Mouse (Mus musculus) midbrain, postnatal 0 days (tissue): Measurements from ENCODE around the gene Podxl2. TPM values are rescaled to one million over a fixed set of nuclear protein-coding genes. Genes with fewer than 3 reads are reported as not detected.

Experiments
- ATAC-seq: fragments of 200-750 bp; cut with Nextera tagmentation; 2 replicates; pipeline ENCODE4 v1.8.0; 2017; ENCODE audit warnings: moderate number of reproducible peaks, mild to moderate bottlenecking, moderate TSS enrichment, moderate library complexity; ENCODE audit not compliant: low FRiP score
- DNase-seq: peaks from one replicate; pipeline ENCODE4 v3.0.0-alpha.2; 2015; ENCODE audit warnings: low spot score
- H3K27ac ChIP-seq: fragments of 300-500 bp; sonication (generic); 2 replicates; pipeline ENCODE4 v1.5.1; 2014; ENCODE audit warnings: low read depth, mild to moderate bottlenecking, low read length, mixed read lengths
- H3K27me3 ChIP-seq: fragments of 300-500 bp; sonication (generic); 2 replicates; pipeline ENCODE4 v1.6.1; 2014; ENCODE audit warnings: low read length, control low read depth, mixed read lengths; ENCODE audit not compliant: insufficient read depth
- H3K36me3 ChIP-seq: fragments of 300-500 bp; sonication (generic); 2 replicates; pipeline ENCODE4 v1.6.1; 2014; ENCODE audit warnings: low read length, control low read depth, mixed read lengths; ENCODE audit not compliant: insufficient read depth
- H3K4me1 ChIP-seq: fragments of 300-500 bp; sonication (generic); 2 replicates; pipeline ENCODE4 v1.6.1; 2014; ENCODE audit warnings: mild to moderate bottlenecking, control low read depth, antibody characterized with exemption, low read length, mixed read lengths; ENCODE audit not compliant: insufficient read depth
- H3K4me2 ChIP-seq: fragments of 300-500 bp; sonication (generic); 2 replicates; pipeline ENCODE4 v1.6.1; 2014; ENCODE audit warnings: low read depth, mild to moderate bottlenecking, low read length, mixed read lengths; ENCODE audit not compliant: poor library complexity, severe bottlenecking
- H3K4me3 ChIP-seq: fragments of 300-500 bp; sonication (generic); 2 replicates; pipeline ENCODE4 v1.5.1; 2014; ENCODE audit warnings: low read depth, mild to moderate bottlenecking, low read length, moderate library complexity
- H3K9ac ChIP-seq: fragments of 300-500 bp; sonication (generic); replicated peaks from 2 replicates; pipeline ENCODE4 v1.6.1; 2014; ENCODE audit warnings: mild to moderate bottlenecking, low read length, moderate library complexity, mixed read lengths; ENCODE audit not compliant: poor library complexity, severe bottlenecking
- H3K9me3 ChIP-seq: fragments of 300-500 bp; sonication (generic); 2 replicates; pipeline ENCODE4 v1.6.1; 2016; ENCODE audit warnings: low read length, control low read depth
- CTCF ChIP-seq: IDR thresholded peaks from 2 replicates; pipeline ENCODE4 v1.5.1; 2016; ENCODE audit warnings: antibody characterized with exemption, mild to moderate bottlenecking
- WGBS: fragments of 180-500 bp; shearing (Covaris S2); extraction: QIAGEN DNeasy Blood & Tissue Kit; methylation state at CpG from one replicate; pipeline ENCODE4 v1.1.7; 2014; 5-methylcytosine and 5-hydroxymethylcytosine counted together
- polyA plus RNA-seq: library from polyadenylated mRNA; unstranded; fragments of >200 nt; fragmentation: Nextera tagmentation; extraction: Ambion mirVana; gene quantifications from 2 replicates; pipeline ENCODE4 v1.2.1, GENCODE M21; 2015
- total RNA-seq: library from RNA; depleted of rRNA; stranded (reverse); fragments of >200 nt; gene quantifications from 2 replicates; pipeline ENCODE4 v1.2.3, GENCODE M21; 2014

The Podxl2 gene
- total and polyA plus RNA-seq, 2 experiments from 2014 or later, result 776 to 883 TPM

GRCm38 (mm10) chr6:88826965-88827364, 47.9 kb downstream of the Podxl2 start:
- Histone ChIP-seq H3K4me1 (no peaks in the 10 kb centered on the region), H3K36me3 (no peaks in the 10 kb centered on the region), H3K4me2 (no peak overlapping the region), H3K27ac (no peak overlapping the region), H3K9me3 (no peaks in the 10 kb centered on the region), H3K27me3 (no peaks in the 10 kb centered on the region), H3K9ac (no peak overlapping the region), H3K4me3 (no peak overlapping the region)
- TF ChIP-seq CTCF, result no peak
- no peak for ATAC-seq
- no peak for DNase-seq
- 77% methylated on average over 3 of the region's 3 CpGs for WGBS

- no peak overlapping the region for H3K27ac ChIP-seq
- no peak overlapping the region for H3K4me3 ChIP-seq
- DNase-seq, result peak; percentile 83
- 43% methylated on average over 6 of the region's 6 CpGs for WGBS
- no peaks in the 10 kb centered on the region for H3K36me3 ChIP-seq
- peak; percentile 68 for TF ChIP-seq CTCF
- no peak overlapping the region for H3K9ac ChIP-seq
- peak; percentile 38; the same call in 1 of the 2 replicates for ATAC-seq
- H3K9me3 ChIP-seq, result no peaks in the 10 kb centered on the region
- H3K27me3 ChIP-seq, result no peaks in the 10 kb centered on the region
- H3K4me1 ChIP-seq, result no peaks in the 10 kb centered on the region
- no peak overlapping the region for H3K4me2 ChIP-seq
These were observed 48.3 kb downstream of the Podxl2 start for GRCm38 (mm10) chr6:88826545-88826944.

- Histone ChIP-seq H3K4me3 (no peak overlapping the region), H3K9me3 (no peaks in the 10 kb centered on the region), H3K4me1 (no peaks in the 10 kb centered on the region), H3K9ac (no peak overlapping the region), H3K36me3 (no peaks in the 10 kb centered on the region), H3K4me2 (no peak overlapping the region), H3K27me3 (no peaks in the 10 kb centered on the region), H3K27ac (no peak overlapping the region)
- DNase-seq (no peak), ATAC-seq (no peak)
- no peak for TF ChIP-seq CTCF
- 59% methylated on average over 3 of the region's 3 CpGs for WGBS
These were observed 48.8 kb downstream of the Podxl2 start for GRCm38 (mm10) chr6:88826088-88826487.

- Histone ChIP-seq H3K4me3 (no peak overlapping the region), H3K27ac (no peak overlapping the region), H3K27me3 (no peaks in the 10 kb centered on the region), H3K9me3 (no peaks in the 10 kb centered on the region), H3K4me1 (no peaks in the 10 kb centered on the region), H3K9ac (no peak overlapping the region), H3K4me2 (no peak overlapping the region), H3K36me3 (no peaks in the 10 kb centered on the region)
- TF ChIP-seq CTCF, result no peak
- no peak for ATAC-seq
- 62% methylated on average over 7 of the region's 7 CpGs for WGBS
- no peak for DNase-seq
These were observed 50.7 kb downstream of the Podxl2 start for GRCm38 (mm10) chr6:88824183-88824582.

- Histone ChIP-seq H3K9me3 (no peaks in the 10 kb centered on the region), H3K27me3 (no peaks in the 10 kb centered on the region), H3K9ac (no peak overlapping the region), H3K36me3 (no peaks in the 10 kb centered on the region), H3K4me3 (no peak overlapping the region), H3K4me2 (no peak overlapping the region), H3K27ac (no peak overlapping the region), H3K4me1 (no peaks in the 10 kb centered on the region)
- ATAC-seq (no peak), DNase-seq (peak; percentile 69)
- WGBS, result 69% methylated on average over 11 of the region's 11 CpGs
- no peak for TF ChIP-seq CTCF
These were observed 52.9 kb downstream of the Podxl2 start for GRCm38 (mm10) chr6:88821901-88822300.

GRCm38 (mm10) chr6:88821294-88821693, 53.5 kb downstream of the Podxl2 start:
- TF ChIP-seq CTCF, result no peak
- Histone ChIP-seq H3K9ac (no peak overlapping the region), H3K4me1 (no peaks in the 10 kb centered on the region), H3K27me3 (no peaks in the 10 kb centered on the region), H3K9me3 (no peaks in the 10 kb centered on the region), H3K27ac (no peak overlapping the region), H3K4me3 (no peak overlapping the region), H3K36me3 (no peaks in the 10 kb centered on the region), H3K4me2 (no peak overlapping the region)
- 93% methylated on average over 6 of the region's 6 CpGs for WGBS
- no peak for DNase-seq
- no peak for ATAC-seq
